Mouse (Mus musculus): ENCODE data around the gene Pdlim4. TPM values are rescaled to one million over a fixed set of nuclear protein-coding genes. Genes with fewer than 3 reads are reported as not detected.

Gene Pdlim4
- polyA plus RNA-seq, 1 experiment, result 23.6 TPM

- WGBS, result 7% methylated on average over 3 of the region's 3 CpGs
- no peak for DNase-seq (ENCODE audit: low read depth, low spot score)
These were observed 24.2 kb upstream of the Pdlim4 start for GRCm38 (mm10) chr11:54093000-54093399.

- DNase-seq (ENCODE audit: low read depth, low spot score), result no peak
- WGBS, result 69% methylated on average over 7 of the region's 7 CpGs
These were observed 23.4 kb upstream of the Pdlim4 start for GRCm38 (mm10) chr11:54092188-54092587.

- WGBS, result 68% methylated on average over 8 of the region's 8 CpGs
These were observed 22.9 kb upstream of the Pdlim4 start for GRCm38 (mm10) chr11:54091726-54092125.

GRCm38 (mm10) chr11:54090091-54090879 lies 21.5 kb upstream of the Pdlim4 start:
- 67% methylated on average over 1 of the region's 1 CpGs for WGBS
- no peak for DNase-seq (ENCODE audit: low read depth, low spot score)

More at GRCm38 (mm10) chr11:54091726-54092125, 22.9 kb upstream of the Pdlim4 start:
- no peak for DNase-seq (ENCODE audit: low read depth, low spot score)

- WGBS, result 16% methylated on average over 5 of the region's 5 CpGs
- DNase-seq (ENCODE audit: low read depth, low spot score), result peak; percentile 82
These were observed 20.1 kb upstream of the Pdlim4 start for GRCm38 (mm10) chr11:54088947-54089317.

- DNase-seq (ENCODE audit: low read depth, low spot score), result no peak
- 67% methylated on average over 7 of the region's 7 CpGs for WGBS
These were observed 19.6 kb upstream of the Pdlim4 start for GRCm38 (mm10) chr11:54088253-54088946.

- 68% methylated on average over 5 of the region's 5 CpGs for WGBS
- no peak for DNase-seq (ENCODE audit: low read depth, low spot score)
These were observed 17.0 kb upstream of the Pdlim4 start for GRCm38 (mm10) chr11:54085816-54086215.

- DNase-seq (ENCODE audit: low read depth, low spot score), result no peak
- WGBS, result 97% methylated on average over 1 of the region's 1 CpGs
These were observed 16.2 kb upstream of the Pdlim4 start for GRCm38 (mm10) chr11:54084976-54085375.

GRCm38 (mm10) chr11:54082725-54083124 lies 13.9 kb upstream of the Pdlim4 start:
- 90% methylated on average over 5 of the region's 5 CpGs for WGBS
- no peak for DNase-seq (ENCODE audit: low read depth, low spot score)

GRCm38 (mm10) chr11:54080435-54080834 lies 11.6 kb upstream of the Pdlim4 start:
- no peak for DNase-seq (ENCODE audit: low read depth, low spot score)
- 27% methylated on average over 7 of the region's 7 CpGs for WGBS

GRCm38 (mm10) chr11:54076101-54076500 lies 7.3 kb upstream of the Pdlim4 start:
- 93% methylated on average over 1 of the region's 1 CpGs for WGBS
- DNase-seq (ENCODE audit: low read depth, low spot score), result no peak

- DNase-seq (ENCODE audit: low read depth, low spot score), result no peak
- WGBS, result 85% methylated on average over 6 of the region's 6 CpGs
These were observed 6.5 kb upstream of the Pdlim4 start for GRCm38 (mm10) chr11:54075353-54075752.

GRCm38 (mm10) chr11:54073291-54073690 lies 4.5 kb upstream of the Pdlim4 start:
- WGBS, result 36% methylated on average over 4 of the region's 4 CpGs
- no peak for DNase-seq (ENCODE audit: low read depth, low spot score)

GRCm38 (mm10) chr11:54071726-54072445 lies 3.1 kb upstream of the Pdlim4 start:
- 56% methylated on average over 5 of the region's 5 CpGs for WGBS
- no peak for DNase-seq (ENCODE audit: low read depth, low spot score)

- DNase-seq (ENCODE audit: low read depth, low spot score), result no peak
- WGBS, result 51% methylated on average over 4 of the region's 4 CpGs
These were observed 756 bp downstream of the Pdlim4 start for GRCm38 (mm10) chr11:54067996-54068519.

- WGBS, result 53% methylated on average over 12 of the region's 12 CpGs
- DNase-seq (ENCODE audit: low read depth, low spot score), result no peak
These were observed 1.4 kb downstream of the Pdlim4 start for GRCm38 (mm10) chr11:54067318-54067995.

- no peak for DNase-seq (ENCODE audit: low read depth, low spot score)
- 73% methylated on average over 5 of the region's 5 CpGs for WGBS
These were observed 2.4 kb downstream of the Pdlim4 start for GRCm38 (mm10) chr11:54066400-54066799.

GRCm38 (mm10) chr11:54065915-54066178 lies 3.0 kb downstream of the Pdlim4 start:
- DNase-seq (ENCODE audit: low read depth, low spot score), result no peak

GRCm38 (mm10) chr11:54065106-54065914 lies 3.5 kb downstream of the Pdlim4 start:
- no peak for DNase-seq (ENCODE audit: low read depth, low spot score)
- 65% methylated on average over 12 of the region's 12 CpGs for WGBS

More at GRCm38 (mm10) chr11:54065915-54066178, 3.0 kb downstream of the Pdlim4 start:
- 46% methylated on average over 4 of the region's 4 CpGs for WGBS
